Comparison of ENCODE assay signal across 10 mouse cellular contexts in the genomic region with DNA sequence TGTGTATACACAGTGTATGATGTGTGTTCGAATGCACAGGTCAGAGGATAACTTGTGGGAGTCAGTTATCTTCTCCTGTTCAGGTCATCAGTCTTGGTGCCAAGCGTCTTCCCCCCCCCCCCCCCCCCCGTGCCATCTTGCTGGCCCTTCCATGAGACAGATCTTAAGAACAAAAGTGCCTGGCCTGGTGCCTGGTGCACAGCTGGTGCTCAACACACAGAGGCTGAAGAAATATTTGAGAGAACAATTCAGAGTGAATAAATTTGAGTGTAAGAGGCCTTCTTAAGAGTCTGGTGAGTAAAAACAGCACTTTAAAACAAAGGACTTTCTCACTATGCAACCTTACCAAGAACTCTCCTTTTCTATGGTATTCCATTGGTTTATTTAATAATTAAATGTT.
"Had no signal": no experiment of that assay in that cellular context is flagged by ENCODE, and none has a peak within 500 bp of the region (broad histone marks: within the 10 kb centered on the region; RNA-seq: fewer than 3 reads in every experiment).

No protein-coding gene starts in this region.

- H3K9me3 ChIP-seq: limb, embryonic 12.5 days; liver, embryonic 13.5 days; midbrain, embryonic 15.5 days; stomach, embryonic 15.5 days had no signal

- H3K4me1 ChIP-seq: liver, embryonic 13.5 days had no signal

- ATAC-seq: liver, postnatal 0 days; midbrain, embryonic 15.5 days had no signal

- H3K4me3 ChIP-seq: left cerebral cortex, adult 2 months; limb, embryonic 12.5 days; liver, embryonic 13.5 days; midbrain, embryonic 15.5 days; stomach, embryonic 15.5 days had no signal

- DNase-seq: kidney, adult 8-10 months; kidney, postnatal 25 days; liver; liver, embryonic 13.5 days; liver, postnatal 0 days; right cerebral cortex, postnatal 14 days had no signal

- H3K4me2 ChIP-seq: limb, embryonic 12.5 days; liver, embryonic 13.5 days; midbrain, embryonic 15.5 days; stomach, embryonic 15.5 days had no signal

- H3K36me3 ChIP-seq: limb, embryonic 12.5 days; liver, embryonic 13.5 days; midbrain, embryonic 15.5 days; stomach, embryonic 15.5 days had no signal

- H3K27me3 ChIP-seq: limb, embryonic 12.5 days; midbrain, embryonic 15.5 days; stomach, embryonic 15.5 days had no signal

- H3K27ac ChIP-seq: left cerebral cortex, adult 2 months; limb, embryonic 12.5 days; liver, embryonic 13.5 days; midbrain, embryonic 15.5 days; stomach, embryonic 15.5 days had no signal

- H3K9ac ChIP-seq: limb, embryonic 12.5 days; liver, embryonic 13.5 days; liver, postnatal 0 days; midbrain, embryonic 15.5 days; stomach, embryonic 15.5 days had no signal
